Mouse (Mus musculus) forebrain, embryonic 16.5 days (tissue): Measurements from ENCODE around the gene Tns2. TPM values are rescaled to one million over a fixed set of nuclear protein-coding genes. Genes with fewer than 3 reads are reported as not detected.
A peak's percentile ranks its signal among the peaks of the same experiment; 100 is the strongest.

ENCODE experiments used
- ATAC-seq: fragments of 200-750 bp; cut with Nextera tagmentation; 2 replicates; pipeline ENCODE4 v1.8.0; 2017; ENCODE audit warnings: mild to moderate bottlenecking, moderate library complexity
- H3K27ac ChIP-seq: fragments of 300-500 bp; sonication (generic); 2 replicates; pipeline ENCODE4 v1.5.1; 2014; ENCODE audit warnings: low read length, control low read depth
- H3K27me3 ChIP-seq: fragments of 300-500 bp; sonication (generic); replicated peaks from 2 replicates; pipeline ENCODE4 v1.6.1; 2014; ENCODE audit warnings: low read length; ENCODE audit not compliant: control insufficient read depth, insufficient read depth
- H3K36me3 ChIP-seq: fragments of 300-500 bp; sonication (generic); 2 replicates; pipeline ENCODE4 v1.6.1; 2014; ENCODE audit not compliant: control insufficient read depth, insufficient read depth
- H3K4me1 ChIP-seq: fragments of 300-500 bp; sonication (generic); replicated peaks from 2 replicates; pipeline ENCODE4 v1.6.1; 2014; ENCODE audit warnings: low read length; ENCODE audit not compliant: control insufficient read depth, insufficient read depth
- H3K4me2 ChIP-seq: fragments of 300-500 bp; sonication (generic); 2 replicates; pipeline ENCODE4 v1.6.1; 2014; ENCODE audit warnings: mild to moderate bottlenecking, low read length, control low read depth
- H3K4me3 ChIP-seq: fragments of 300-500 bp; sonication (generic); replicated peaks from 2 replicates; pipeline ENCODE4 v1.5.1; 2014; ENCODE audit warnings: mild to moderate bottlenecking, low read length, control low read depth
- H3K9ac ChIP-seq: fragments of 300-500 bp; sonication (generic); replicated peaks from 2 replicates; pipeline ENCODE4 v1.6.1; 2014; ENCODE audit warnings: low read depth, low read length, control low read depth
- H3K9me3 ChIP-seq: fragments of 300-500 bp; sonication (generic); 2 replicates; pipeline ENCODE4 v1.6.1; 2016; ENCODE audit warnings: low read length; ENCODE audit not compliant: control insufficient read depth
- WGBS: fragments of 180-500 bp; shearing (Covaris S2); extraction: QIAGEN DNeasy Blood & Tissue Kit; methylation state at CpG from one replicate; pipeline ENCODE4 v1.1.7; 2014; 5-methylcytosine and 5-hydroxymethylcytosine counted together
- polyA plus RNA-seq: library from polyadenylated mRNA; unstranded; fragments of >200 nt; fragmentation: Nextera tagmentation; extraction: Ambion mirVana; gene quantifications from 2 replicates; pipeline ENCODE4 v1.2.1, GENCODE M21; 2015

The Tns2 gene
- polyA plus RNA-seq, 1 experiment from 2014 or later, result 6.9 TPM

DNA sequence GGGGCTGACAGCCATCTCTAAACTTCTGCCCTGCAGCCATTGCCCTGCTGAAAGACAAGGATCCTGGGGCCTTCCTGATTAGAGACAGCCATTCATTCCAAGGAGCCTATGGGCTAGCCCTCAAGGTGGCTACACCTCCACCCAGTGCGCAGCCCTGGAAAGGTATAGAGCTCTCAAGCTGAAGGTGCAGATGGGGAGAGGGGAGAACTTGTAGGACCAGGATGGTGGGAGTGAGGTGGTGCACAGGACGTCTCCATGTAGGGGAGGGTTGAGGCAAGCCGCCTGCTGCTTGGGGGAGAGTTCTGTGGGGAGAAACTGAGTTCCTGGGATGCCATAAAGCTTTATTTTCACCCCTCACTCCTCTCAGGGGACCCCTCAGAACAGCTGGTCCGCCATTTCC, 13.5 kb downstream of the Tns2 start:
- no peak overlapping the region for H3K4me2 ChIP-seq
- no peak overlapping the region for H3K4me3 ChIP-seq
- H3K27me3 ChIP-seq, result no peaks in the 10 kb centered on the region
- H3K4me1 ChIP-seq, result peaks cover 19% of the 10 kb centered on the region
- no peak for ATAC-seq
- peaks cover 6% of the 10 kb centered on the region for H3K36me3 ChIP-seq
- no peak overlapping the region for H3K27ac ChIP-seq
- WGBS, result 80% methylated on average over 4 of the region's 4 CpGs
- no peak overlapping the region for H3K9ac ChIP-seq
- no peaks in the 10 kb centered on the region for H3K9me3 ChIP-seq

DNA sequence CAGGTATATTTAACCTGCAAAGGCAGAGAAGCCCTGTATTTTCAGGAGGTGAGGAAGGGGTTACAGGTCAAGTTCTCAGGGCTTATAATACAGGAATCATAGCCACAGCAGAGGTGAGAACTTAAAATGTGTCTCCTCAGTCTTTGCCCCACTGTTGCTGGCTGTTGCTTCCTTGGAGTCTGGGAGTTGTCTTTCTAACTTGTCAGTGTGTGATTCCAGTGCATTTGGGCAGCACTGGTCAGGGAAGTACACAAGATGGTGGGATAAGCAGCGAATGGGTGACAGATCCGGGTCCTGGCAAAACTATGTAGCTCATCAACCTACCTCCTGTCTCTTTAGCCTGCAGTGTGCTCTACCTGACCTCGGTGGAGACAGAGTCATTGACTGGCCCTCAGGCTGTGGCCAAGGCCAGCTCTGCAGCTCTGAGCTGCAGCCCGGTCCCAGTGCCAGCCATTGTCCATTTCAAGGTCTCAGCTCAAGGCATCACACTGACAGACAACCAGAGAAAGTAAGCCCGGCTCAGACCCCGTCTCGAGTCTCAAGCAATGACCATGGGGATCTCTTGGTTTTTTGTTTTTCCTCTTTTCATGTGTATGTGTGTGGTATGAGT, 14.5 kb downstream of the Tns2 start:
- no peak overlapping the region for H3K4me3 ChIP-seq
- H3K9me3 ChIP-seq, result no peaks in the 10 kb centered on the region
- peaks cover 19% of the 10 kb centered on the region for H3K4me1 ChIP-seq
- no peak overlapping the region for H3K9ac ChIP-seq
- 86% methylated on average over 7 of the region's 7 CpGs for WGBS
- ATAC-seq, result no peak
- H3K27ac ChIP-seq, result no peak overlapping the region
- H3K36me3 ChIP-seq, result peaks cover 11% of the 10 kb centered on the region
- H3K4me2 ChIP-seq, result no peak overlapping the region
- no peaks in the 10 kb centered on the region for H3K27me3 ChIP-seq

DNA sequence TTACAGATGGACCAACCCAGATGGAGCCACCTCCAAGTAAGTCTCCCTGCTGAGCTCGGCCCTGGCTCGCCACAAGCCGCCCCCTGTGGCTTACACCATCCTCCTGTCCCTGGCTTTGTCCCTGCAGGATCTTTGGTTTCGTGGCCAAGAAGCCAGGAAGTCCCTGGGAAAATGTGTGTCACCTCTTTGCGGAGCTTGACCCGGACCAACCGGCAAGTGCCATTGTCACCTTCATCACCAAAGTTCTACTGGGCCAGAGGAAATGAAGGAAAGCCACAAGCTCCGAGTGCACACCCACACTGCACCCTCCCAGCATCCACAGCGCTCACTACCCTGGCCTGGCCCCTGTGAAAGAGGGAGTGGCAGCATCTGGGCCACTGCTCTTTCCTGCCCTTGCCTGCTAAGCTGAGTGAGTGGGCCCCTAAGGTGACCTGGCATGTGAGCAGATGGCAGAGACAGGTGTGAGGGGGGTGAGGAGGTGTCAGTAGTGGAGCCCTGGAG, 15.6 kb downstream of the Tns2 start:
- no peak for ATAC-seq
- H3K4me1 ChIP-seq, result peaks cover 19% of the 10 kb centered on the region
- peaks cover 14% of the 10 kb centered on the region for H3K36me3 ChIP-seq
- H3K4me2 ChIP-seq, result no peak overlapping the region
- no peak overlapping the region for H3K9ac ChIP-seq
- H3K4me3 ChIP-seq, result no peak overlapping the region
- no peaks in the 10 kb centered on the region for H3K9me3 ChIP-seq
- H3K27me3 ChIP-seq, result no peaks in the 10 kb centered on the region
- WGBS, result 68% methylated on average over 9 of the region's 9 CpGs
- H3K27ac ChIP-seq, result no peak overlapping the region

DNA sequence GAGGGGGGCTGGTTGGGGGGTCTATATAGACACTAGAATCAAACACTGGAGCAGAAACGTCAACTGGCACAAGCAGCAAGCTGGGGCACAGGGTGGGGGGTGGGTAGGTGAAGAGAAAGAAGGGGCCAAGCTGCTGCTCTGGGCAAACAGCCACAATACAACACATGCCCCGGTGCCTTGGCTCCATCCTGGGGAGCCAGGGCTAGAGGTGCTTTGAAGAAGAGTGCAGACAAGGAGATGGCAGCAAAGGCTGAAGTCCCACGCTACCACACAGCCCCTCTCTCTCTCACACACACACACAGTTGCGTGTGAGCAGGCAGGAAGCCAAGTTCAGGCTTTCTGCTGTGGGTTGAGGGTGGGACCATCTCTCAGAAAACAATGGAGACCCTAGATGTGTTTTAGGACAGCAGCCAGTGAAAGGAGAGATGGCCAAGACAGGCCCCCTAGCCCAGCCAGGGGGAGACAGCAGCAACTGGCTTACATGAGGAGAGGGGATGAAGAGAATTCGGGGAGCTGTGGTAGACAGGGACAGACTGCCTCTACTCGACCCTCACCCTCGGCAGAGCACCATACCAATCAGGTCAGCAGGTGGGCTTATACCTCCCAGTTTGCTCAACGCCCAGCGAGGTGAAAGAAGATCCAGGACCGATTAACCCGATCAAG, 16.7 kb downstream of the Tns2 start:
- Histone ChIP-seq H3K9me3 (no peaks in the 10 kb centered on the region), H3K4me3 (no peak overlapping the region), H3K4me2 (no peak overlapping the region), H3K9ac (no peak overlapping the region), H3K36me3 (peaks cover 21% of the 10 kb centered on the region), H3K27me3 (no peaks in the 10 kb centered on the region), H3K4me1 (peaks cover 19% of the 10 kb centered on the region), H3K27ac (peak overlapping the region; percentile 69)
- 52% methylated on average over 11 of the region's 11 CpGs for WGBS
- peak; percentile 62 for ATAC-seq

DNA sequence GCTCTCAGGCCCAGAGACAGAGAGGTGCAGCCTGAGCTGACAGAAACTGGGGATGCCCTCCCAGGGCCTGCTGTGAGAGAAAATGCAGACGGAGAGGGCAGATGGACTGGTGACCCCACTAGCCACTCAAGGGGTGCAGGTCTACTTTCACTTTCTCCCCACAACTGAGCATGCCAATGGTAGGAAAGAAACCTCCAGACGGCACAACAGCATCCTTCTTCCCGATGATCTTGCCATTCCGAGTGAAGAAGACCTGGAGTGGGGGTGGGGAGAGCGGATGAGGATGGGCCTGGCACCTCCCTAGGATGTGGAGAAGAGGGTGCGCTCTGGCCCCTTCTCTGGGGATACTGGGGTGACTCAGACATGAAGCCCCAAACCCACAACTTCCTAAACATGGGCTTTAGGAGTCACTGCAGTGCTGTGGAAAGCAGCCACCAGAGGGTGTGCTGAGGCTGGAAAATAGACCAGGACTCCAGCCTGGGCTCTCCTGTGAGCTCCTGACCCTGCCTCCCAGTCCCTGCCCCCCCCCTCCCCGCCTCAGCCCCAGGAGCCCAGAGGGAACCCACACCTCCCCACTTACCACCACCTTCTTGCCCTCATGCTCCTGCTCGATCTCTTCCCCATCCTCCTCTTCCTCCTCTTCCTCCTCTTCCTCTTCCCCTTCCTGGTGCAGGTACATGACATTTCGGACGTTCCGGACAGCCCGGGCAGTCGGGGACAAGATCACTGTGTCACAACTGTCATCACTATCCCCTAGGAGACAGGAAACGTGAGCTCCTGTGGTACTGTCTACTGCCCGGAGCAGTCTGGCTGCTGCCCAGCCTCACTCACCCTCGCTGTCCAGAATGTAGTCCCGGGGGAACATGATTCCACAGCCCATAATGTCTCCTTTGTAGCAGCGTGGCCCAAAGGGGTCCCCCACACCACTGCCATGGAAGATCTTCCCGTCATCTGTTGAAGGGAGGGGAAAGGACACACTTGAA, 17.5 kb downstream of the Tns2 start:
- Histone ChIP-seq H3K4me2 (no peak overlapping the region), H3K27ac (peak overlapping the region; percentile 69), H3K9me3 (no peaks in the 10 kb centered on the region), H3K4me3 (no peak overlapping the region), H3K4me1 (peaks cover 19% of the 10 kb centered on the region), H3K36me3 (peaks cover 23% of the 10 kb centered on the region), H3K27me3 (no peaks in the 10 kb centered on the region), H3K9ac (no peak overlapping the region)
- 74% methylated on average over 19 of the region's 19 CpGs for WGBS
- ATAC-seq, result no peak

DNA sequence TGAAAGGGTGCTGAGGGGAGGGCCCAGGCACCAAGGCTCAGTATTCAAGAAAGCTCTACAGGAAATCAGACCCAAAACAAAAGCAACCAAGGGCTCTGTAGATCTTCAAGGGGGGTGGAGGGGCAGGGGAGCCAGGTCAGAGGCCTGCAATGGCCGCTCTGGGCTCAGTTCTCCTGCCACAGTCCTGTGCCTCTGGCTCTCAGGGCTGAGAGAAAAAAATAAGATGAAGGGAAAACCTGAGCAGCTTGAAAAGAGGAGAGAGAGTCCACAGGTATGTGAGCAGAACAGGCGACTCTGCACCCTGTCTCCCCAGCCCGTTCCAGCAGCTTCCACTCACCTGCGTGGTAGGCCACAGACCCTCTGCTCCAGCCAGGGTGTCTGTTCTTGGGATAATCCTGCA, 18.4 kb downstream of the Tns2 start:
- no peak overlapping the region for H3K9ac ChIP-seq

DNA sequence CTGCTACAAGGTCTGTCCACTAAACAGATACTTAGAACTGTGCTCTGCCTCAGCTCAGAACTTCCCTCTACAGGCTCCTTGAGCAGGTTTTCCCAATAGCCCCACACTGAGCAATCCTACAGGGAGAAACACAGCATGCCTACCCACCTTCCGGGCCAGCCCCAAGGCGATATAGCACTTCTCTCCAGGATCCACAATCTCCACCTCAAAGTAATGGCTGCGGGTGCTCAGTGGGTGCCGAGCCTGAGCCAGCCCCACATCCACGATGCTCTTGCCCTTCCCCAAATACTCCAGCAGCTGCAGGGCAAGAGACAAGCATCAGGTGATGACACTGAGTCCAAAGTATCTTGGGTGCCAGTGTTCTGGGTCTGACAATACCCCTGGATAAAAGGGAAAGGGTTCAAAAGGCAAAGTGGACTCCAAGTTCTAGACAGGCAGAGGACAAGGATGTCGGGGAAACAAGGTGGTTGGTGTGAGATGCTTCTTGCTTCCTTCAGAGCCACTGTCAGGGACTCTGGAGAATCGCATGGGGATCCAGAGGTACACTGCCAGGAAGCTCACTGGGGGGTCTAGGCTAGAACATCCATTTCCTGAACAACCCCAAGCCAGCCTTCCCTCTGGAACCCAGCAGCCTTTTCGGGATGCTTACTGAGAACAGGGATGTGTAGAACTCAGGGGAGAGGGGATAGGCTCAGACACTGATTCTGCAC, 19.1 kb downstream of the Tns2 start:
- Histone ChIP-seq H3K9ac (no peak overlapping the region), H3K4me1 (peaks cover 19% of the 10 kb centered on the region), H3K4me2 (no peak overlapping the region), H3K9me3 (no peaks in the 10 kb centered on the region), H3K27ac (no peak overlapping the region; the same call in 1 of the 2 replicates), H3K36me3 (peaks cover 25% of the 10 kb centered on the region), H3K27me3 (no peaks in the 10 kb centered on the region), H3K4me3 (no peak overlapping the region)
- 80% methylated on average over 8 of the region's 8 CpGs for WGBS
- ATAC-seq, result no peak

More for the DNA sequence above, 18.4 kb downstream of the Tns2 start:
- H3K36me3 ChIP-seq, result peaks cover 25% of the 10 kb centered on the region
- H3K9me3 ChIP-seq, result no peaks in the 10 kb centered on the region
- peaks cover 19% of the 10 kb centered on the region for H3K4me1 ChIP-seq
- H3K4me2 ChIP-seq, result no peak overlapping the region
- H3K4me3 ChIP-seq, result no peak overlapping the region
- no peak overlapping the region; the same call in 1 of the 2 replicates for H3K27ac ChIP-seq
- ATAC-seq, result no peak
- WGBS, result 89% methylated on average over 4 of the region's 4 CpGs
- no peaks in the 10 kb centered on the region for H3K27me3 ChIP-seq

DNA sequence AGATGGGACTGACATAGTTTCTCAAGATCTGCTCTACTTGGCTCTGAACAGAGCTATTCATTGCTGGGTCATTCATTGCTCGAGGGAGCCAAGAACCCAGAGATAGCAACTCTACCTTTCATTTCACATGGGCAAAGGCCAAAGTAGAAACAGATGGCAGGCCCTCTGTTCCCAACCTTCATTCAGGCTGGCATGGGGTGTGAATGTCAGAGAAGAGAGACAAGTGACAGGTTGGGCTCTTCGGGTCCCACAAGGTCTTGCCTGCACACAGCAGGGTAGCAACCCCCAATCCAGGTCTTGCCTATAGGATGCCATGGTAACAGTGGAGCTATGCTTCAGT, 19.6 kb downstream of the Tns2 start:
- Histone ChIP-seq H3K27ac (peak overlapping the region; percentile 14; the same call in 1 of the 2 replicates), H3K9ac (no peak overlapping the region), H3K4me1 (peaks cover 19% of the 10 kb centered on the region), H3K27me3 (no peaks in the 10 kb centered on the region), H3K4me2 (no peak overlapping the region), H3K36me3 (peaks cover 27% of the 10 kb centered on the region), H3K4me3 (no peak overlapping the region), H3K9me3 (no peaks in the 10 kb centered on the region)
- 52% methylated on average over 2 of the region's 2 CpGs for WGBS
- ATAC-seq, result no peak
